Mouse (Mus musculus): ENCODE results near the gene Tuba1a.
"Not testable (repeated sequence)": the region's sequence is repeated elsewhere in the genome, so short reads cannot be mapped to it uniquely, and the experiment has no call there.

The Tuba1a gene

GRCm38 (mm10) chr15:98954425-98955253 is 1.1 kb upstream of the Tuba1a start:
- DNase-seq, result peak; percentile 80

DNA sequence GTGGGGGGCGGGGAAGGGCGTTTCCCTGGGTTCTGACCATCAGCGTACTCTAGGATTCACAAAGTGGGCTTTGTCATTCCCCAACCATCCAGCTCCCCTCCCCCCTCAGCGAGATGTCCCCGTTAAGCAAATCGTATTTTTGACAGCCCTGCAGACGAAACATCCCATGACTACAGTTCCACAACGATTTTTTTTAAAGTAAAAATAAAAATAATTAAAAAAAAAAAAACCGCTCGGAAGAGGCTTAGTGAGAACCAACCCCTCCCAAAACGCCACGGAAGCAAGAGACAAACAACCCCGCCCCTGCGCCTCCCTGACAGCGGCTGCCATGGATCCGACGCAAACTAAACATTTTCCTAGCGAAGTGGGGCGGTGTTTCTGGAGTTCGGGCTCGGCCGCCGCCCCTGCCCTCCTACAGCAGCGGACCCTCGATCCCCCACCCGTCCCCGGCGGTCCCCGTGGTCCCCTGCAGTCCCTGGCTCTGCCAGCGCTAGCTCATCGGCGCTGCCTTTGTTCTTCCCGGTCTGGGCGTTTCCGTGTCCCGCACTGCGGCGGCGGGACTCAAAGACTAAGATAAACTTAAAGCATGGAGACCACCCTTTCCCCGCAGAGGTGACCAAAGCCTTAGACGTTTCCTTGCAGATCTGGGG is 627 bp downstream of the Tuba1a start:
- peak; percentile 76 for DNase-seq

DNA sequence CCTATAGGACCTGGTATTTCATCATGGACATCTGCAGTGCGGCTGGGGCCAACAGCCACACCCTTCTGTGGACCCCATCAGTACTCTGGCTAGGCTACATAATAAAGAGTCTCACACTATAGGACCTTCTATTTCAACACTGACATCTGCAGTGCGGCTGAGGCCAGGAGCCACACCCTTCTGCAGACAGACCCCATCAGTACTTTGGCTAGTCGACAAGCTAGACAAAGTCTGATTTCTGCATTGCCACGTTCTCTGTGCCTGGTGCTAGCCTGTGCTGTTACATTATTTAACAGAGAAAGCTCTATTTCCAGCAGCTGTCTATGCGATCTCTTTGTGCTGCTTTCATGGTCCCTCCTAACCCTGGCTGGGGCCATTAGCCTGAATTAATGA is 1.4 kb downstream of the Tuba1a start:
- no peak for DNase-seq

DNA sequence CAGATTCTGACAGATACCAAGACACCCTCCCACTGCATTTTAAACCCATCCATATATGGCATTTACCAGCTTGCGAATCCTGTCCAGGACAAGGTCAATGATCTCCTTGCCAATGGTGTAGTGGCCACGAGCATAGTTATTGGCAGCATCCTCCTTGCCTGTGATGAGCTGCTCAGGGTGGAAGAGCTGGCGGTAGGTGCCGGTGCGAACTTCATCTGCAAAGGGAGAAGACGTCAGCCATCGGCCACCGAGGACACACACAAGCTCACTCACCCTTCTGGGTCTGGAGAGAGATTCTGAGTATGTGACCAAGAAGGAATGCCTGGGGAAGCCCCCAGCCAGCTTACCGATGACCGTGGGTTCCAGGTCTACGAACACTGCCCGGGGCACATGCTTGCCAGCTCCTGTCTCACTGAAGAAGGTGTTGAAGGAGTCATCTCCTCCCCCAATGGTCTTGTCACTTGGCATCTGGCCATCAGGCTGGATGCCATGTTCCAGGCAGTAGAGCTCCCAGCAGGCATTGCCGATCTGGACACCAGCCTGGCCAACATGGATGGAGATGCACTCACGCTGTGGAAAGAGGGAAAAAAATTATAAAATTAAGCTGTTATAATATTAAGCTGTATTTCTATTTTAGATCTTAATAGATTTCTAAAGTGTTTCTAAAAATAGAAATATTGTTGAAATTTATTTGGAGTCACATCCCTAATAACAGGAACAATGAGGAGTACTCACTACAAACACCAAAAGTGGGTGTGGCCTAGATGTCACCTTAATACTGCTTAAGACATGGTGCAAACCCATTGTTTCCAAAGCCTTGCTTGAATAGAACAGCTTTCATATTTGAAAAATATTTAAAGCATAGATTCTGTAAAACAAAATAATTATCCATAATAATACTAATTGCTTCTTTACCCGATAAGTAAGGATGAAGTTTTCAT is 2.1 kb downstream of the Tuba1a start:
- DNase-seq, result not testable (repeated sequence)

GRCm38 (mm10) chr15:98949607-98949892 is 4.0 kb downstream of the Tuba1a start:
- DNase-seq, result no peak

GRCm38 (mm10) chr15:98948857-98949606 is 4.5 kb downstream of the Tuba1a start:
- no peak for DNase-seq

- DNase-seq, result no peak
Measured at GRCm38 (mm10) chr15:98948382-98948781, 5.1 kb downstream of the Tuba1a start.

DNA sequence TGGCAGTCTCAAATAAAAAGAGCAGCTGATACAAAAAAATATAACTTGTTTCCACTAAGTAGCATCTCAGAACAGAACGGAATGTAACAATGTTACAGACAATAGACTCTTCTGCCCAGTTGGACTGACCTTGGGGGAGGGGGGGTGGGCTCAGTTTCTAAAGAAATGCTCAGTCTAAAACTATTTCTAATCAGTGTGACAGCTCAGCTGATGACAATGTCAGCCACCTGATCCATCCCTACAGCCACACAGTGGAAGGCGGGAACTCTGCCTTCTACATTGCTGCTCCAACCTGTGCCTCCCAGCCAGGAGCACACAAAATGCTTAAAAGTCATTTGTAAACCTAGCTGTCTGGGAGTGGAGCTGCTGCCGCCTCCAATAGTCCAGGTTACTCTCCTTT is 5.6 kb downstream of the Tuba1a start:
- peak; percentile 68 for DNase-seq

- no peak for DNase-seq
Measured at GRCm38 (mm10) chr15:98943133-98943532, 10.4 kb downstream of the Tuba1a start.

DNA sequence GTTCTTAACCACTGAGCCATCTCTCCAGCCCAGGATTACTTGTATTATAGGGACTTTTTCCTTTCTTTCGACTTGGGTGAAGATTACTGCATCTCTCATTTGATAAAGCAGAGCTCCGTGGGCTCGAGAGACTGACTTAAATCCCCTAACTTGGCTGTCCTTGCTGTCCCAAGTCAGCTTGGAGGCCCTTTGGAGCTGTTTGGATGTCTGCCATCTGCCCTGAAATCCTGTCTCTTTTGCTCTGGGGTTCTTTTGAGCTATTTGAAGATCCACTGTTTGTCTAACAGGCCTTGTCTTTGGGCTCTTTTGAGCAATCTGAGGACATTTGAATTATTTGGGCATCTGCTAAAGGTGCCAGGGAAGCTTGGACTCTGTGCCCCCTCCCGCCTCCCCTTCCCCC is 11.4 kb downstream of the Tuba1a start:
- DNase-seq, result no peak

GRCm38 (mm10) chr15:98941539-98941938 is 12.0 kb downstream of the Tuba1a start:
- DNase-seq, result no peak

DNA sequence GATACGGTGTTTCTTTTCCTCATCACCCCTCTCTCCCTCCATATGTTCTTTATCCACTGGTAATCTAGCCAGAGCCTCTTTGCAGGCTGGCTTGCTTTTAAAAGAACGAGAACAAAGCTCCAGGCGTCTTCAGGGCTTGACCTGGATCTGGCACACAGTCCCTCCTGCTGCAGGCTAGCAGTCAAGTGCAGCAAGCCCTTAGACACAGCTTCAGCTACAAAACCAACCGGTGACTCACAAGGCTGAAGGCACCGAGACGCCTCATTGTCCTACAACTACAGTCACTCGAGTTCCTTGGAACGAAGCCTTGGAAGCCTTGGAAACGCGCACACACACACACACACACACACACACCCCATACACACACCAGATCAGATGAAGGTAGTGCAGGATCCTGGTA is 12.7 kb downstream of the Tuba1a start:
- DNase-seq, result peak; percentile 71

DNA sequence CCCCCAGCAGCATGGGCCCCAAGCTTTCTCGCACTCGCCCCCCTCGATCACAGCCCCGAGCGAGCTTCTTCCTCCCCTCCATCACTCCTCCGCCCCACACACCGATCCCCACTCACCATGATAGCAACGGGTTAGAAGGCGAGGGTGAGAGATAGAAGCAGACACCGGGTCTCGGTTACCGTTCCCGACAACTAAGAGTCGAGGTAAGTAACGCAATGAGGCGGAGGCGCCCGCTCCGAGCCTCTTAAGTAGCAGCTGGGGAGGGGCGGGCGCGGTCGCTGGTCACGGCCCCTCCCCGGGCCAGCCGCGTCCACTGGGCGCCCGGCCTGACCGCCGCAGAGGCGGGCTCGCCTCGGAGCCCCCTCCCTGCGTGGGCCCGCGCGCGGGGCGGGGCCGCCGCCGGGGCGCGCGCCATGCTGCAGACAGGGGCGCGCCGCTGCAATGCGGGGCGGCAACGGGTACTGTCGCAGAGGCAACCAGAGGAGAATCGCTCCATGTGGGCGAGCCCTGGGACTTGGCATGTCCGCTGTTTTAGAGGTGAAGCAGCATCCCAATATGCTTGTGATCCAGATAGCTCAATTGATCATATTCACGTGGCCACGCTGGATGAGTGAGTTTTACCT is 19.2 kb downstream of the Tuba1a start, which contains the start of gene Tuba1b:
Gene Tuba1b, minus strand, starts transcription at position 349 of the 623 bp plus-strand sequence.
- peak; percentile 96 for DNase-seq

GRCm38 (mm10) chr15:98933833-98934216 is 19.7 kb downstream of the Tuba1a start:
- DNase-seq, result peak; percentile 98

- DNase-seq, result not testable (repeated sequence)
Measured at GRCm38 (mm10) chr15:98933004-98933671, 20.4 kb downstream of the Tuba1a start.

DNA sequence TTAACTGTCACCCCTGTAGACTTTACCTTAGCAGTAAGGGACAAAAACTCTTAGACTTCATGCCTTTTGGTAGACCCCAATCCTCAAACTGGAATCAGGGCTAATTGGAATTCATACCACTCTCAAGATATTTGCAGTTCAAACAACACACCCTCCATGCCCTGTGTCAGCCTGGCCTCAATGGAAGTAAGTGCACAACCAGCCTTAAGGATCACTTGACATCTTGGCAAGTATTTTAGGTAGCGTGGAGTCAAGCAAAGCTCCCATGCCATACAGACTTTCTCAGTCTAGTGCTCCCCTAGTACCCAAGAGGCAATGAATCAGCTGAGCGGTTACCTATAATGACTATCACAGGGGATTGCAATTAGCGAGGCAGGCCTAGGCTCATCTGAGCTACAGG is 22.5 kb downstream of the Tuba1a start:
- DNase-seq, result no peak

DNA sequence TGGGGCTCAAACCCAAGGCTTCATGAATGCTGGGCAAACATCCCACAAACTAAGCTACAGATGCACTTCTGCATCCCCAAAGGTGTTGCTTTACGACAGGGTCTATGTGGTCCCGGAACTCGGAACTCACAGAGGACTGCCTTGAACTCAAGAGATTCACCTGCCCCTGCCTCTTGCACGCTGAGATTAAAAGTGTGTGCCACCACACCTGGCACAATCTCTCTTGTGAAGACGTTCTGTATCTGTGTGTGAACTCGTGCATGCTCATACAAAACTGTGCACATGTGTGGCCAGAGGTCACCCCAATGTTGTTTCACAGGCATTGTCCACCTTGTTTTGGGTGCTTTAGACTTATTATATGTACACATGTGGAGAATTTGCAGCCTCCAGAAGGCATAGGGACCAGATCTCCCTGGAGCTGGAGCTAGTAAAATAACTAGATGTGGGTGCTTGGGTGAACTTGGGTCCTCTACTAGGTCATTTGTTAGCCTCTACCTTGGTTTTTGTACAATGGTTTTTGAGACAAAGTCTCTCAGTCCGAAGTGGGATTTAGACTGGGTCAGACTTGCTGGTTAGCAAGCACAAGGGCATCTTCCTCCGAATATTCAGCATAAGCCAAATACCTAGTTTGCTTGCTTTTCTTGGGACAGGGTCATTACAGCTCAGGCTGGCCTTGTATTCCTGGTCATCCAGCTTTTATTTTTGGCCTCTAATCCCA is 23.3 kb downstream of the Tuba1a start:
- no peak for DNase-seq

- peak; percentile 91 for DNase-seq
Measured at GRCm38 (mm10) chr15:98928598-98929240, 24.8 kb downstream of the Tuba1a start.

- no peak for DNase-seq
Measured at GRCm38 (mm10) chr15:98927566-98927965, 25.9 kb downstream of the Tuba1a start.

GRCm38 (mm10) chr15:98924682-98925081 is 28.8 kb downstream of the Tuba1a start:
- DNase-seq, result no peak
